Mouse (Mus musculus) ES-E14 (cell line): ENCODE data around the gene E2f1. TPM values are rescaled to one million over a fixed set of nuclear protein-coding genes. Genes with fewer than 3 reads are reported as not detected.

ENCODE experiments used
- DNase-seq: peaks from one replicate; pipeline ENCODE4 v3.0.0-alpha.2; 2013; ENCODE audit warnings: low read depth, low spot score
- H3K27ac ChIP-seq: 2 replicates; pipeline ENCODE4 v1.5.1; 2012; ENCODE audit warnings: low read depth, mild to moderate bottlenecking, low read length, moderate library complexity, mixed read lengths; ENCODE audit not compliant: poor library complexity, insufficient read depth, severe bottlenecking
- H3K36me3 ChIP-seq: 2 replicates; pipeline ENCODE4 v1.6.1; 2012; ENCODE audit warnings: mild to moderate bottlenecking, low read length, moderate library complexity, mixed read lengths; ENCODE audit not compliant: control insufficient read depth, poor library complexity, insufficient read depth, severe bottlenecking
- H3K4me1 ChIP-seq, 2 experiments: fragments of 150-350 bp in 1 of 2; sonication (generic) in 1 of 2; 2 replicates each; pipeline ENCODE4 v1.6.1; 2012; ENCODE audit warnings: low read length in 2 of 2, mild to moderate bottlenecking in 1 of 2, mixed read lengths in 1 of 2; ENCODE audit not compliant: control insufficient read depth in 2 of 2, insufficient read depth in 2 of 2, poor library complexity in 1 of 2
- H3K4me3 ChIP-seq, 2 experiments: fragments of 150-350 bp in 1 of 2; sonication (generic) in 1 of 2; 2 replicates each; pipeline ENCODE4 v1.5.1; 2012; ENCODE audit warnings: low read length in 2 of 2, low read depth in 1 of 2, mild to moderate bottlenecking in 1 of 2, mixed read lengths in 1 of 2; ENCODE audit not compliant: insufficient read depth in 1 of 2, poor library complexity in 1 of 2, severe bottlenecking in 1 of 2
- H3K9ac ChIP-seq: 2 replicates; pipeline ENCODE4 v1.6.1; 2012; ENCODE audit warnings: low read depth, mild to moderate bottlenecking, low read length, mixed read lengths; ENCODE audit not compliant: poor library complexity, insufficient read depth, severe bottlenecking
- H3K9me3 ChIP-seq: fragments of 150-350 bp; sonication (generic); 2 replicates; pipeline ENCODE4 v1.6.1; 2012; ENCODE audit warnings: low read depth, mild to moderate bottlenecking, low read length; ENCODE audit not compliant: control insufficient read depth, insufficient read depth
- CHD2 ChIP-seq: IDR thresholded peaks from 2 replicates; pipeline ENCODE4 v1.6.1; 2014; ENCODE audit warnings: mild to moderate bottlenecking, low read depth, low read length, inconsistent platforms
- HCFC1 ChIP-seq: IDR thresholded peaks from 2 replicates; pipeline ENCODE4 v1.6.1; 2012; ENCODE audit warnings: low read length, inconsistent platforms, borderline replicate concordance; ENCODE audit not compliant: insufficient read depth
- MAFK ChIP-seq: IDR thresholded peaks from 2 replicates; pipeline ENCODE4 v1.6.1; 2014; ENCODE audit warnings: mild to moderate bottlenecking, low read depth, low read length, inconsistent platforms; ENCODE audit not compliant: insufficient read depth
- ZC3H11A ChIP-seq: IDR thresholded peaks from 2 replicates; pipeline ENCODE4 v1.6.1; 2012; ENCODE audit warnings: low read depth, mild to moderate bottlenecking, inconsistent platforms, low read length, borderline replicate concordance
- ZNF384 ChIP-seq: IDR thresholded peaks from 2 replicates; pipeline ENCODE4 v1.6.1; 2012; ENCODE audit warnings: low read depth, low read length, inconsistent platforms
- in situ Hi-C, 2 experiments: fragments of 600-800 bp; cut with MboI; formaldehyde crosslinking; loops; one replicate each; pipeline ENCODE4 v1.15.1; 2025; ENCODE audit warnings: low sequenced_read_pairs in 2 of 2, inconsistent platforms in 1 of 2; ENCODE audit not compliant: unreplicated experiment in 2 of 2
- total RNA-seq: library from RNA; depleted of rRNA; stranded (reverse); fragments of 300-350 nt; gene quantifications from 2 replicates; pipeline ENCODE4 v1.2.3, GENCODE M21; 2012

Gene E2f1
- total RNA-seq, 1 experiment, result 13.8 TPM

- Histone ChIP-seq H3K4me1 (peaks cover 11 to 30% of the 10 kb centered on the region in 2 experiments), H3K9ac (peak overlapping the region; percentile 93), H3K9me3 (no peaks in the 10 kb centered on the region), H3K4me3 (peak overlapping the region; percentile 91 to 95), H3K36me3 (peaks cover 2% of the 10 kb centered on the region; the same call in 1 of the 2 replicates), H3K27ac (peak overlapping the region; percentile 5; the same call in 1 of the 2 replicates)
- TF ChIP-seq MAFK, result no peak
- no peak for TF ChIP-seq ZC3H11A
- TF ChIP-seq HCFC1, result no peak
- no peak for TF ChIP-seq CHD2
- in situ Hi-C loops, result no loop called here
- no peak for DNase-seq
These were observed 1.2 kb downstream of the E2f1 start for GRCm38 (mm10) chr2:154568329-154569070.

DNA sequence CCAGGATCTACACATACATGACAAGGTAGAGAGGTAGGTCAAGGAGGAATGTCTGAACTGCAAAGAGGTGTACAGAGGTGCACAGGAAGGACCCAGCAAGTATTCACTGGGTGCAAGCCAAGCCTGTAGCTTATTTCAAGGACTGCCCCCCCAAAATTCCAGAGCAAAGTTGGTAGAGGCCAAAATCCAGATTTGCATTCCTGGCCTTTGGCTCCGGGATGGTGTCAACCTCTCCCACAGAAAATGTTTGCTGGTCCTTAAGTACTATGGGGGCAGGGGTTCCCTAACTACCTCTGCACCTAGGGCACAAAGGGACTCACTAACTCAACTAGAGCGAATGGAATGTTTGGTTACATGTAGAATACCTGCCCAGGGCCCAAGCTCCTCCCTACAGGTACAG lies 1.9 kb downstream of the E2f1 start:
- no peak overlapping the region for H3K27ac ChIP-seq
- no peak for TF ChIP-seq ZNF384
- TF ChIP-seq MAFK, result no peak
- no peak for TF ChIP-seq ZC3H11A
- TF ChIP-seq CHD2, result no peak
- TF ChIP-seq HCFC1, result no peak
- H3K4me3 ChIP-seq, result peak overlapping the region; percentile 91 to 95
- peaks cover 5% of the 10 kb centered on the region; the same call in 1 of the 2 replicates for H3K36me3 ChIP-seq
- H3K9me3 ChIP-seq, result no peaks in the 10 kb centered on the region
- in situ Hi-C loops, result no loop called here
- no peak overlapping the region; the same call in 1 of the 2 replicates for H3K9ac ChIP-seq
- peaks cover 9 to 30% of the 10 kb centered on the region in 2 experiments for H3K4me1 ChIP-seq
- DNase-seq, result no peak

DNA sequence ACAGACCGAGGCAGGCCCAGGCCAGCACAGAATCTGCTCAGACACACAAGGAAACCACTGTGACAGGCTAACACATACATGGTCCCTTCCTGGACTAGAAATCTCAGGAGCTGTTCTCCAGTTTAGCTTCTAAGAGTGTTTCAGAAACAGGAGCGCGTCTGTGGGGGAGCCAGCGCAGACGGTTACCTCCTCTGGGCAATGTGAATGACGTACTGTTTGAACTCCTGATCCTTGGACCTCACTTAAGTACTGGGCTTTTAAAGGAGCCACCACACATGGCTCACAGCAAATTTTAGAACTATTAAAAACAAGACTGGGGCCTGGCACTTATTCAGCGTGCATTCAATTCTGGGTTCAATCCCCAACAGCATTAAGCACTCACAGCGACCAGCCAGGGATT lies 3.1 kb downstream of the E2f1 start:
- H3K9me3 ChIP-seq, result no peaks in the 10 kb centered on the region
- peaks cover 9 to 27% of the 10 kb centered on the region in 2 experiments for H3K4me1 ChIP-seq
- DNase-seq, result no peak
- no peak for TF ChIP-seq ZNF384
- no peak for TF ChIP-seq HCFC1
- no peak for TF ChIP-seq MAFK
- H3K36me3 ChIP-seq, result peaks cover 7% of the 10 kb centered on the region; the same call in 1 of the 2 replicates
- no peak overlapping the region for H3K4me3 ChIP-seq
- H3K9ac ChIP-seq, result no peak overlapping the region
- in situ Hi-C loops, result no loop called here
- no peak overlapping the region for H3K27ac ChIP-seq

- Histone ChIP-seq H3K4me1 (peaks cover 4 to 20% of the 10 kb centered on the region in 2 experiments; a peak in 3 of 4 replicates), H3K27ac (no peak overlapping the region), H3K9me3 (no peaks in the 10 kb centered on the region), H3K9ac (no peak overlapping the region), H3K4me3 (no peak overlapping the region), H3K36me3 (peaks cover 15% of the 10 kb centered on the region)
- TF ChIP-seq ZC3H11A (no peak), ZNF384 (no peak), CHD2 (no peak), MAFK (no peak), HCFC1 (no peak)
- DNase-seq, result no peak
- in situ Hi-C loops, result no loop called here
These were observed 4.1 kb downstream of the E2f1 start for GRCm38 (mm10) chr2:154565562-154565961.
